Mouse (Mus musculus): Measurements from ENCODE around the gene Arl1.

DNA sequence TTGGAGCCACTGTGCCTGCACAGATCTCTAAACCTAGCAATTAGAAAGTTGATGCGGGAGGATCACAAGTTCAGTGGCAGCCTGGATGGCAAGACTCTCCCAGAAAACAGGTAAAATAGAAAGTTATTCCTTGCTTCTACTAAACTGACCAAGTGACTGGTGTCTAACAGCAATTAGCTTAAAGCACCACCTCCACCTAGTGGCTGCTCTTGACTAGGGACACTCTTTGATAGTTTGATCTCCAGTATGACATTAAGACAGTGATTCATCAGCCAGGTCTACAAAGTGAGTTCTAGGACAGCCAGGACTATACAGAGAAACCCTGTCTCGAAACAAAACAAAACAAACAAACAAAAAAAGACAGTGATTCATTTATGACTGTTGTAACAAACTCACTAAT lies 5.3 kb upstream of the Arl1 start:
- TF ChIP-seq ZC3H11A (IDR thresholded peaks at IDR 0.05; ENCODE audit: borderline replicate concordance, low read depth, low read length): peak; percentile 76
- no peak for TF ChIP-seq CHD2 (IDR thresholded peaks at IDR 0.05; ENCODE audit: low read depth, low read length)
- TF ChIP-seq MAFK (IDR thresholded peaks at IDR 0.05; ENCODE audit: insufficient read depth, low read depth, low read length): no peak
- TF ChIP-seq ZNF384 (IDR thresholded peaks at IDR 0.05; ENCODE audit: low read depth, low read length): no peak
